ENCODE assay signal across 20 mouse cellular contexts in genomic region chr4:69892829-69893175, GRCm38 (mm10).
"Had no signal": no experiment of that assay in that cellular context is flagged by ENCODE, and none has a peak within 500 bp of the region (broad histone marks: within the 10 kb centered on the region; RNA-seq: fewer than 3 reads in every experiment).

No protein-coding gene starts in this region.

- H3K9ac ChIP-seq: heart, embryonic 13.5 days; heart, embryonic 15.5 days; hindbrain, embryonic 13.5 days; hindbrain, embryonic 15.5 days; limb, embryonic 12.5 days; liver, embryonic 14.5 days had no signal

- H3K27ac ChIP-seq: heart, adult 2 months; heart, embryonic 13.5 days; heart, embryonic 15.5 days; hindbrain, embryonic 13.5 days; hindbrain, embryonic 15.5 days; hindbrain, postnatal 0 days; layer of hippocampus, adult 2 months; limb, embryonic 10.5 days; limb, embryonic 12.5 days; liver, embryonic 14.5 days had no signal

- H3K9me3 ChIP-seq: heart, embryonic 13.5 days; heart, embryonic 15.5 days; hindbrain, embryonic 13.5 days; hindbrain, embryonic 15.5 days; limb, embryonic 10.5 days; limb, embryonic 12.5 days had no signal

- H3K4me3 ChIP-seq: heart, adult 2 months; heart, embryonic 13.5 days; heart, embryonic 15.5 days; hindbrain, embryonic 13.5 days; hindbrain, embryonic 15.5 days; layer of hippocampus, adult 2 months; left cerebral cortex, adult 2 months; limb, embryonic 10.5 days; limb, embryonic 12.5 days had no signal

- H3K36me3 ChIP-seq: heart, embryonic 13.5 days; heart, embryonic 15.5 days; hindbrain, embryonic 13.5 days; hindbrain, embryonic 15.5 days; limb, embryonic 10.5 days; limb, embryonic 12.5 days had no signal

- DNase-seq: gastrocnemius, postnatal 14 days; gastrocnemius, postnatal 36 days; heart, adult 2 months; heart, postnatal 14 days; heart, postnatal 36 days; kidney, adult 18-20 months; liver had no signal

- ATAC-seq: hindbrain, postnatal 0 days; intestine, postnatal 0 days had no signal

- H3K27me3 ChIP-seq: heart, embryonic 13.5 days; heart, embryonic 15.5 days; hindbrain, embryonic 13.5 days; hindbrain, embryonic 15.5 days; limb, embryonic 12.5 days had no signal

- H3K4me2 ChIP-seq: heart, embryonic 11.5 days; heart, embryonic 13.5 days; heart, embryonic 15.5 days; hindbrain, embryonic 13.5 days; hindbrain, embryonic 15.5 days; limb, embryonic 12.5 days; liver, embryonic 11.5 days had no signal

- H3K4me1 ChIP-seq: heart, embryonic 13.5 days; heart, embryonic 15.5 days had no signal
